Mouse (Mus musculus) left cerebral cortex, adult 8-10 months (tissue): ENCODE measurements at regions not wholly inside any gene's neighbourhood (a gene's known extent, or its start where the extent isn't known, plus 50 kb on each side); places are given as distances from the start of the nearest gene placed in this dataset.

Experiments
- DNase-seq, 2 experiments: peaks; one replicate each; pipeline ENCODE4 v3.0.0; 2022; ENCODE audit warnings: low spot score in 2 of 2

- DNase-seq: no peak
Observed at GRCm38 (mm10) chr1:19951050-19951679, 666.7 kb downstream of the Pkhd1 start.

GRCm38 (mm10) chr1:19951680-19952248 lies 666.1 kb downstream of the Pkhd1 start:
- DNase-seq: no peak

- no peak for DNase-seq
Observed at GRCm38 (mm10) chr1:19973364-19973763, 644.5 kb downstream of the Pkhd1 start.

- DNase-seq: no peak
Observed at GRCm38 (mm10) chr1:19973981-19974380, 643.9 kb downstream of the Pkhd1 start.

GRCm38 (mm10) chr1:19975436-19975835 lies 642.4 kb downstream of the Pkhd1 start:
- DNase-seq: no peak

GRCm38 (mm10) chr1:19981189-19981588 lies 636.7 kb downstream of the Pkhd1 start:
- DNase-seq: no peak

- no peak for DNase-seq
Observed at GRCm38 (mm10) chr1:19982791-19983190, 635.1 kb downstream of the Pkhd1 start.

GRCm38 (mm10) chr1:19983504-19983903 lies 634.4 kb downstream of the Pkhd1 start:
- no peak for DNase-seq

GRCm38 (mm10) chr1:19989921-19990320 lies 627.9 kb downstream of the Pkhd1 start:
- no peak for DNase-seq
